Mouse (Mus musculus): Measurements from ENCODE around the gene Zfp385a.
"Not testable (repeated sequence)": the region's sequence is repeated elsewhere in the genome, so short reads cannot be mapped to it uniquely, and the experiment has no call there.

Gene Zfp385a

DNA sequence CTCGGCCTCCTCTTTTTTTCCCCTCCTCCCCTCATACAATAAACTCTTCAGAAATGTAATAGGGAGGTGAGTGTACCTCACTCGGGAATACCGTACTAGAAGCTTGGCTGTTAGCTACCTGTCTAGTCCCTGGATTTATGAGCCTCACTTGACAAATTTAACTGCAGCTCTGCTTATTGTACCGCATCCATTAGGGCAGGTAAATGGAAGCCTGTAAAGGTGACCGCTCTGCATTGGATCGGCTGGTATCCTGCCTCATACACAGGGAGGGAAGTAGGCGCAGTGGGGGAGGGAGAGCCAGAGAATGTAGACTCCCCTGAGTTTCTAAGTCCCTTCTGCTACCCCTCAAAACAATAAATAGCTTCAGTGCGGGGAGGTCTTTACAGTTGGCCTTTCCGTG, 49.0 kb downstream of the Zfp385a start:
- no peak for DNase-seq (ENCODE audit: low spot score)

DNA sequence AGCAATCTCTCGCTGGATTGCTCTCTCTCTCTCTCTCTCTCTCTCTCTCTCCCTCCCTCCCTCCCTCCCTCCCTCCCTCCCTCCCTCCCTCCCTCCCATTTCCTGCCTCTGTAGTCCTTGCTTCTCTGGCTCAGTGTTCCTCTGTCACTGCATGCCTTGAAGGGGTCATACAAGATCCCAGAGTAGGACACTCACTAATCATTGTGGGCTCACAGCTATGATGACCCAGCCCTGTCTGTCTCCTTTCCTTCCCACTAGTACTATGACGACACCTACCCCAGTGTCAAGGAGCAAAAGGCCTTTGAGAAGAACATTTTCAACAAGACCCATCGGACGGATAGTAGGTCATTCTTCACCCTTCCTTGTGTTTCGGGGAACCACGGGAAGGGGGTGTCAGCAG, 49.5 kb downstream of the Zfp385a start:
- DNase-seq (ENCODE audit: low spot score), result no peak

- no peak for DNase-seq (ENCODE audit: low spot score)
Observed at GRCm38 (mm10) chr15:103289600-103289999, 50.3 kb downstream of the Zfp385a start.

DNA sequence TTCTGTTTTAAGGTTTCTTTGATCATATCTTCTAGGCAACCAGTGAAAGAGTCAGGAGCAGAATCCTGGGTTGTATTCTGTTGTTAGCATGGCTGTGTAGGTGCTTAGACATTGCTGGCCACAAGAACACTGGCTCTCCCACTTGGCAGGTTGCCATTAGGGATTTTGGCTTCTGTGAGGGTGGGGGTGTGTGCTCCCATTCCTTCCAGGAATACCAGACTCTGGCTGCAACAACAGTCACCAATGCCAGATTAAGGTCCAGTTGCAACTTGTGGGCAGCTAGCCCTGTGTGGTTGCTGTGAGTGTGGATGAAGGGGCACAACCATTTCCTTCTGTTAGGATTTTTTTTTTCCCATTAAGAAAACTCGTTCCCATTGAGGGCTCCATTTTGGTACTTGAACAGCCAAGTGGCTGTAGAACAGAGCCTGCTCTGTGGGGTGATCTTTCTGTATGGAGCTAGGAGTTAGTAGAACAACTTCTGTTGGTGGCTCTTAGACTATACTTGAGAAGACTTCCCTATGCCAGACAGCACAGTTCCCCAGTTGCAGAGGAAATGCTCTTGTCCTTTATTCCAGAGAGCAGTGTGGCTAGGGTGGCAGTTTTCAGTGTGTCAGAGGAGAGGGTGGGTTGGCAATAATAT, 54.0 kb downstream of the Zfp385a start:
- DNase-seq (ENCODE audit: low spot score), result no peak

DNA sequence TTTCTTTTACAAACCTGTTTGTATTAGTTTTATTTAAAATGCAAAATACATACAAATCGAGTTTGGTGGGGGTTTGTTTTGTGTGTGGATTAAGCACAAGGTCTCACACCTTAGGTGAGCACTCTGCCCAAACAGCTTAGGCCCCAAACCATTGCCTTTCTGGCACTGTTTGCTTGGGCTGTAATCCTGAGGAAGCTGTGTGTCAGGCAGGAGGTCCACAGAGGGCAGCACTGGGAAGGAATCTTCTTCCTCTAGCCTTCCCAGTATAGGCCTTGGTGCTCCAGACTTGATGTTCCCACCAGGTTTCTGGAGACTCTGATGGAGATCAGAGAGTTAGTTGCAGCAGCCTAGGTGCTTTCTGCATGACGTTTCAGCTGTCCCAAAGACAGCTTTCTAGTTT, 55.2 kb downstream of the Zfp385a start:
- DNase-seq (ENCODE audit: low spot score), result no peak

GRCm38 (mm10) chr15:103284066-103284465, 55.8 kb downstream of the Zfp385a start:
- DNase-seq (ENCODE audit: low spot score), result no peak

DNA sequence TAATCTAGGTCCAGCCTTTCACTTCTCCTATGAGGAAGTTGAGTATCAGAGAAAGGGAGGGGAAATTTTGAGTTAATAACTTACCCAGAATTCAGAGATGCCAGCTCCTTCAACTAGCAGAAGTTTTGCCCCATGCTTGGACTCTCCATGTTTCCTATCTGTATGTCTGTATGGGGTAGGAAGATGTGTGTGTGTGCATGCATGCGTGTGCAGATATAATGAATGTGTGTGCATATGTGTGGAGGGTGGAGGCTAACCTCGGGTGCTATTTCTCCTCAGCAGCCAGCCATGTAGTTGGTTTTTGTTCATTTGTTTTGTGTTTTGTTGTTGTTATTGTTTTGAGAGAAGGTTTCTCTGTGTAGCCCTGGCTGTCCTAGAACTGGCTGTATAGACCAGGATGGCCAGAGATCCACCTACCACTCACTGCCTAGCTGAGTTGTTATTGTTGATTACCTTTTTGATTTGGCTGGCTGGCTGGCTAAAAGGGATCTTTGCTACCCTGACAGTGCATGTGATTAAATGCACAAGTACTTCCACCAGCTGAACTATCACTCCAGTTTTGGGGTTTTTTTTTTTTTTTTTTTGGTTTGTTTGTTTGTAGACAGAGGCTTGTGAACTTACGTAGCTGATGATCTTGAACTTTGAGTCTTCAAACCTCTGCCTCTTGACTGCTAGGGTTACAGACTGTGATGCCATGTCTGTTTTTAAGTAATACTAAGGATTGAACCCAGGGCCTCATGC, 58.3 kb downstream of the Zfp385a start:
- no peak for DNase-seq (ENCODE audit: low spot score)

- no peak for DNase-seq (ENCODE audit: low spot score)
Observed at GRCm38 (mm10) chr15:103280817-103281464, 59.0 kb downstream of the Zfp385a start.

- no peak for DNase-seq (ENCODE audit: low spot score)
Observed at GRCm38 (mm10) chr15:103279750-103280149, 60.1 kb downstream of the Zfp385a start.

- no peak for DNase-seq (ENCODE audit: low spot score)
Observed at GRCm38 (mm10) chr15:103277949-103278348, 61.9 kb downstream of the Zfp385a start.

DNA sequence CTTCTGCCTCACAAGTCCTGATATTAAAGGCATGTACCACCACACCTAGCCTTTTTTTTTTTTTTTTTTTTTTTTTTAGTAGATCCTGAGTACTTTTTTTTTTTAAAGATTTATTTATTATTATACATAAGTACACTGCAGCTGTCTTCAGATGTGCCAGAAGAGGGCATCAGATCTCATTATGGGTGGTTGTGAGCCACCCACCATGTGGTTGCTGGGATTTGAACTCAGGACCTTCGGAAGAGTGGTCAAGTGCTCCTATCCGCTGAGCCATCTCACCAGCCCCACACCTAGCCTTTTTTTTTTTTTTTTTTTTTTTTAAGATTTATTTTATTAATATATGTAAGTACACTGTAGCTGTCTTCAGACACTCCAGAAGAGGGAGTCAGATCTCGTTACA, 64.0 kb downstream of the Zfp385a start:
- DNase-seq (ENCODE audit: low spot score), result not testable (repeated sequence)

DNA sequence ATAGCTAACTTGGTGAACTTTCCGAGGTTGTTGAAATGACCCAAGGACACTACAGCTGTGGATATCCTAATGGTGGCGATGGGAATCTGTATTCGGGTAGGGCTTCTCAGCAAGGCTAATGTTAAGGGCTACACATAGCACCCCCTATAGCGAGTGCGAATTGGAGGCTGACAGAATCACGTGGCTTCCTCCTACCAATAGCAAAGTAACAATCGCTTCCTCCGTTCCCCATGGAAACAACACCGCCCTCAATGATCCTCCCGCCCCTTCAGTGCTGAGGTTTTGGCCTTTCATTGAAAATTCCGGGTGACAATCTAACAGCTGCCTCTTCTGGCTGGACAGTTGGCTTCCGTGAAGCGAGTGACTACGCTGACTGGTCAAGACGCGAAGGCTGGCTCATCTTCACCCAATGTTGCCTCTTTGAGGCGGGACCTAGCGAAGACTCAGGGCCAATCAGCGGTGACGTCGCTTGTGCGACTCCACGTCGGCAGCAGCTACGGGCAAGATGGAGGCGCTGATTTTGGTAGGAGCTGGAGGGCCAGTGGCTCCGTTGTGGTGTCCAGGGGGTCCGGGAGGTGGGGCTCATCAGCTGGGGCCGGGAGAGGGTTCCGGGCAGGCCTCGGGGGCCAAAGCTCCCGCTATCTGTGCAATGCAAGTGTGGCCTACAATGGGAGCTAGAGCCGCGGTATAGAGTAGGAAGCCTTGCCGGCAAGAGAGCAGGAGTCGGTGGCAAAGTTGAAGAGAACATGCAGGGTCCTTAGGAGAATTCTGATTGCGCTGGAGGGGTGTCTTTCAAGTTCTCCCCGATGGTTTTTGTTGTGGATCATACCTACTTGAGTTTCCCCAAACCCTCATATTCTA, 67.2 kb downstream of the Zfp385a start, which contains the start of gene Copz1:
TSS of gene Copz1 (plus strand) at position 296 of the 861 bp plus-strand sequence.
- peak; percentile 97 for DNase-seq (ENCODE audit: low spot score)

DNA sequence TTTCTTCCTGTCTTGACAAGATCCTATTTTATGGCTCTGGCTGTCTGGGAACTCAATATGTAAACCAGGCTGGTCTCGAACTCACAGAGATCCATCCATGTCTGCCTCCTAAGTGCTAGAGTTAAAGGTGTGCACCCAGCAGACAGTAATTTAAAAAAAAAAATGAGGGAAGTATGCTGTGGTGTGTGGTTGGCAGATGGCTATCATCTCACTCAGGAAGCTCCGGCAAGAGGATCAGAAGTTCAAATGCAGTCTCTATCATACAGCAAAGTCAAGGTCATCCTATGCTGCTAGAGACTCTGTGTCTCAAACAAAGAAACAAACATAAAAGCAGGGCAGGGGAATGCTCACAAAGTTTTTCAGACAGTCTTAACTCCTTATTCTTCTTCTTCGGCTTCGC, 71.0 kb downstream of the Zfp385a start:
- DNase-seq (ENCODE audit: low spot score), result no peak

- DNase-seq (ENCODE audit: low spot score), result no peak
Observed at GRCm38 (mm10) chr15:103264794-103265193, 75.1 kb downstream of the Zfp385a start.

All from ovary, adult 18-20 months (tissue).